Mouse (Mus musculus): ENCODE data around the gene Mknk1. TPM values are rescaled to one million over a fixed set of nuclear protein-coding genes. Genes with fewer than 3 reads are reported as not detected.

The Mknk1 gene
- polyA plus RNA-seq, 1 experiment from 2014 or later = 43.1 TPM

Other genes with a start within 250 kb of the Mknk1 start
- gene Cyp4a32, start 238.2 kb upstream of the Mknk1 start, polyA plus RNA-seq (2015; fragmentation: Nextera tagmentation; extraction: Ambion mirVana) = not detected in 2 replicates
- 1.4 and 2.6 TPM in 2 replicates for gene Cyp4b1, start 191.5 kb upstream of the Mknk1 start, polyA plus RNA-seq (2015; fragmentation: Nextera tagmentation; extraction: Ambion mirVana)
- gene Efcab14, start 101.5 kb upstream of the Mknk1 start, polyA plus RNA-seq (2015; fragmentation: Nextera tagmentation; extraction: Ambion mirVana) = 30.4 and 34.4 TPM in 2 replicates
- 0.40 and 0.45 TPM in 2 replicates for gene Tex38, start 58.2 kb upstream of the Mknk1 start, polyA plus RNA-seq (2015; fragmentation: Nextera tagmentation; extraction: Ambion mirVana)
- 47.8 and 50.9 TPM in 2 replicates for gene Atpaf1, start 54.4 kb upstream of the Mknk1 start, polyA plus RNA-seq (2015; fragmentation: Nextera tagmentation; extraction: Ambion mirVana)
- gene Mob3c, start 11.1 kb upstream of the Mknk1 start, polyA plus RNA-seq (2015; fragmentation: Nextera tagmentation; extraction: Ambion mirVana) = 11.8 and 13.5 TPM in 2 replicates
- gene Kncn, start 45.2 kb downstream of the Mknk1 start, polyA plus RNA-seq (2015; fragmentation: Nextera tagmentation; extraction: Ambion mirVana) = not detected in 2 replicates
- gene 6430628N08Rik, start 51.5 kb downstream of the Mknk1 start, polyA plus RNA-seq (2015; fragmentation: Nextera tagmentation; extraction: Ambion mirVana) = not detected in 2 replicates
- 0.03 TPM in 1 of 2 replicates, not detected in the other for gene Dmbx1, start 100.7 kb downstream of the Mknk1 start, polyA plus RNA-seq (2015; fragmentation: Nextera tagmentation; extraction: Ambion mirVana)
- 14.8 and 19.8 TPM in 2 replicates for gene Faah, start 178.7 kb downstream of the Mknk1 start, polyA plus RNA-seq (2015; fragmentation: Nextera tagmentation; extraction: Ambion mirVana)
- 19.8 and 21.0 TPM in 2 replicates for gene Nsun4, start 214.7 kb downstream of the Mknk1 start, polyA plus RNA-seq (2015; fragmentation: Nextera tagmentation; extraction: Ambion mirVana)
- 541 and 546 TPM in 2 replicates for gene Uqcrh, start 235.9 kb downstream of the Mknk1 start, polyA plus RNA-seq (2015; fragmentation: Nextera tagmentation; extraction: Ambion mirVana)
- gene Lrrc41, start 236.1 kb downstream of the Mknk1 start, polyA plus RNA-seq (2015; fragmentation: Nextera tagmentation; extraction: Ambion mirVana) = 65.3 and 68.0 TPM in 2 replicates